Mouse (Mus musculus): ENCODE data around the gene Comt.

Comt gene

DNA sequence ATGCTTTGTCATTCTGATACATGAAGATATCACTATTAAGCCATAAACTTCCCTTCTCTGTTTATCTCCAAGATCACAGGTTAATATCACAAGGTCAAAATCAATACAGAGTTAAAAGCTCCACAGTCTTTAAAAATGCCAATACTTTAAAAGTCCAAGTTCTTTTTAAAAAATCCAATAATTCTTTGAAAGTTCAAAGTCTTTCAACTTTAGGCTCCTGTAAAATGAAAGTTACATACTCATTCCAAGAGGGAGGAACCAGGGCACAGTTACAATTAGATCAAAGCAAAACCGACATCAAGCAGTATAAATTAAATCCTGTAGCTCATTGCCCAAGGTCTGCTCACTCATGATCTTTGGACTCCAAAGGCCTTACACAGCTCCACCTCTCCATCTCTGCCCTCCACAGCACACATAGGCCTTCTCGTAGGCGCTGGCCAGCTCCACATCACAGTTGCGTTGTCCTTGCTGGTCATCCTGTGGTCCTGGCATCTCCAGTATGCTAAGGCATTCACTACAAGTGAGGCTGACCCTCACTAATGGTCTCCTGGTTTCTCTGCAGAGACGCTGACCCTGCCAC, 6.8 kb upstream of the Comt start:
- no peak for DNase-seq

DNA sequence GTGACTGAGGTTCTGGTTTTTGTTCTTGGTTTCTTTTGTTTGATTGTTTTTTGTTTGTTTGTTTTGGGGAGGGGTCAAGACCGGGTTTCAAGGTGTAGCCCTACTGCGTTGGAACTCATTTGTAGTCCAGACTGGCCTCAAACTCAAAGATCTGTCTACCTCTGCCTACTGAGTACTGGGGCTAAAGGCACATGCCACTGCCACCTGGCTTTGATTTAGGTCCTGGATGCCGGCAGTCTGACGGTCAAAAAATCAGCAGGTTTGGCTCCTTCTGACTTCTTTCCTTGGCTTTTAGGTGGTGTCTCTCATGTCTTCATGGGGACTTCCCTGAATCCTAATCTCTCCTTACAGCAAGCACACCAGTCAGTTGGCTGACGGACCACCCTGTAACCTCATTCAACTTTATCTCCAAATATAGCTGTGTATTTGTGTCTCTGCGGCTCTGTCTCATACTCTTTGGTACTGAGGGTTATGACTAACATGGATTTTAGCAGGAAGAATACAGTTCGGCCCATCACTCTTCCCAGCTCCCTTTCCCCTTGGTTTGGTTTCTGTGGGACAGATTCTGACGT, 4.1 kb upstream of the Comt start:
- DNase-seq: no peak

DNA sequence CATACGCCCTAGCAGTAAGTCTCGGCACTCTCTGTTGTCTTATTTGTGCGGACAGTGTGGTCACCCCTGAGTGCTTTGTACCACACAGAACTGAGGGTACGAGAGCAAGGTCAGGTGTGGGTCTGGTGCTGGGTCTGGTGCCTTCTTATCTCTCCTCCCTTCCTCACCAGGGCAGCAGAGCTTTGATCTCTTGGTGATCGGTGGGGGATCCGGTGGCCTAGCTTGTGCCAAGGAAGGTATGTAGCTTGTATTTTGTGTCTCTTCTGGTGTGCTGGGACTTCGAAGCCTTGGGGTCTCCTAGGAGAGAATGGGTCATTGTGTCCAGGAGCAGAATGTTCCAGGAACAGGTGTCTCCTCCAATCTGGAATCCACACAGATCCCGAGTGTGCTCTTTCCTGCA, 3.0 kb upstream of the Comt start:
- no peak for DNase-seq

DNA sequence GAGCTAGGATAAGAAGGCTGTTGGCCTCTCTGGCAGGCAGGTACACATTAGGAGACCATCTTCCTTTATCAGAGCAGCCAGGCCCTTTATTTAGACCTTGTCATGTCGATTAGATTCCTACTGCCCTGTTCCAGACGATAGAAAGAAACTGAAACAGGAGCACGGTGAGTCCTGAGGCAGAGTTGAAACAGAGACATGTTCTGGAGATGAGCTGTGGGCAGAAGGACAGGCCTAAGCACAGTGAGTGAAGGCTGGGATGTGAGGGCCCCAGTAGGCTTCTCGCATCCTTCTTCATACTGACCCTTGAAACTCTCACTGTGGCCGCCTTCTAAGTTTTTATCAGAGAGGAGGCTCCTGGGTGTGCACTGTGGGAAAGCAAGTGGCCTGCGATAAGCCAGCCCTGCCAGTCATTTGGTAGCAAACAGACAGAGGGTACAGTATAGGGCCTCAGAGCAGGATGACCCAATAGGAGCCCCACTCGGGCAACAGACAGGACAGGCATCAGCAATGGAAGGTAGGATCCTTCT, 1.9 kb upstream of the Comt start:
- DNase-seq: no peak

DNA sequence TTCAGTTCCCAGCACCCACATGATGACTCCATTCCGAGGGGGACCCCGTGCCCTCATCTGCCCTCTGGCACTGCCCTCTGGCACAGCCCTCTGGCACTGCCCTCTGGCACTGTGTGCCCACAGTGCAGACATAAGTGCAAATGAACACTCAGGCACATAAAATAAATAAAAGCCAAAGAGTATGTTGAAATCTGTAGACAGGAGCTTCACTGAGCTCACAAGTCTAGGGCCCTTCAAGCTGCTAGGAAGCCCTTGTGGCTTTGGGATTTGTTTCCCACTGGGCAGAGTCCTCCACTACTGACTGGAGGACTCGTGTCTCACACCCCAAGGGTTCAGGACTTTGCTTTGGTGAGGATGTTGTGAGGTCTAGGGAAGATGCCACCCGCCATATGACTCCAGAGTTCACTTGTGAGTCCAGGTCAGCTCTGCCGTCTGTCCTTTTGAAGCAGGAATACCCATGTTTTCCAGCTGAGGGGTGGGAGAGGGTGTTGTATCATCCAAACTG, 1.4 kb upstream of the Comt start:
- DNase-seq: peak; percentile 70

DNA sequence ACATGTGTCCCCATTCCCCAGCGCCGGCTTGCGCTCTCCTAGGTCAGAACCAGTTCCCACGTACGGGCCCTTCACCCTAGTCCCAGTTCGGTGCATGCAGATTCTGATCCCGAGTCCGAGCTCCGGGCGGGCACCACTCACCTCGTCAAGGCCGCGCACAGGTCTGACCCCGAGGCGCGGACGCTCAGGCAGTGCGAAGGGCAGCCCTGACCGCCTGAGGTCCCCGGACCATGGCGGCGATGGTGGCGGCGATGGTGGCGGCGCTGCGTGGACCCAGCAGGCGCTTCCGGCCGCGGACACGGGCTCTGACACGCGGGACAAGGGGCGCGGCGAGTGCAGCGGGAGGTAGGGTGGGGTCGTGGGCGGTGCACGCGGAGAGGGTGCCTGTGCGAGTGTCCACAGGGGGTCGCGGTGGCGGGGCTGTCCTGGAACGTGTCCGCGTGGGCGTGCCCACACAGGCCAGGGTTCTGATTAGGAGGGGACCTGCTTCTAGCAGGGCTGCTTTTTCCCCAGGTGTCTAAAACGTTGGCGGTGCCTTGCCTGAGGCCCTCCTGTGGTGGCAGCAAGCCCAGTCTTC, 349 bp downstream of the Comt start, which contains the start of gene Txnrd2:
TSS of gene Txnrd2 (plus strand) at position 170 of the 577 bp plus-strand sequence.
- peak; percentile 85 for DNase-seq

DNA sequence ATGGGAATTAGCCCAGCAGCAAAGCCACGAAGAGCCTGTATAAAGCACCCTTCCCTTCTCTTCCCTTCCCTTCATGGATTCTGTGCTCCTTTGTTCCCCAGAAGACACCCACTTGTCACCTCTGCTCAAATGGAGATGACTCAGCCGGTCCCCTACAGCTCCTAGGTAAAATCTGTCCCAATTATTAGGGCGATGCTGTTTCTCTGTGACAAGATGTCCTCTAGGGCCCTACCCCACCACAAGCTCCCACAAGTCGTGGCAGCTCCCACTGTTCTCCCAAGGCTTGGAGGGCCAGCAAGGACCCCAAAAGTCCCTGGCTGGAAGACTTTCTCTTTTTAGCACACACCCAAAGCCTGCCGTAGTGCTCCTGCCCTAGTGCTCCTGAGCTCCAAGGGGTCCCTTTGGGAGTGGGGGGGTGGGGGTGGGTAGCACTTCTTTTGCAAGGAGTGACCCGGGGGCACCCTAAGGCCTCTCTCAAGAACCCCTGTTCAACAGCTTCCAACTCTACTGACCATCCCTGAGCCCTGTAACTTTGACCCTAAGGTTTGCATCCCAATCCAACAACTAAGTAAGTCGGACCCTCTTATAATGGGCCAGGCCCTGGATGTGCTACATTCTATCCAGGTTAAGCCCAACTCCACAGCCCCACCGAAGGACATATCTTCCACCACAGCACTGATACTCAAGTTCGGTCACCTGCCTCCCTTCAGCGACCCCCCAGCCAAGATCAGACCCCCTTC, 1.0 kb downstream of the Comt start:
- no peak for DNase-seq

DNA sequence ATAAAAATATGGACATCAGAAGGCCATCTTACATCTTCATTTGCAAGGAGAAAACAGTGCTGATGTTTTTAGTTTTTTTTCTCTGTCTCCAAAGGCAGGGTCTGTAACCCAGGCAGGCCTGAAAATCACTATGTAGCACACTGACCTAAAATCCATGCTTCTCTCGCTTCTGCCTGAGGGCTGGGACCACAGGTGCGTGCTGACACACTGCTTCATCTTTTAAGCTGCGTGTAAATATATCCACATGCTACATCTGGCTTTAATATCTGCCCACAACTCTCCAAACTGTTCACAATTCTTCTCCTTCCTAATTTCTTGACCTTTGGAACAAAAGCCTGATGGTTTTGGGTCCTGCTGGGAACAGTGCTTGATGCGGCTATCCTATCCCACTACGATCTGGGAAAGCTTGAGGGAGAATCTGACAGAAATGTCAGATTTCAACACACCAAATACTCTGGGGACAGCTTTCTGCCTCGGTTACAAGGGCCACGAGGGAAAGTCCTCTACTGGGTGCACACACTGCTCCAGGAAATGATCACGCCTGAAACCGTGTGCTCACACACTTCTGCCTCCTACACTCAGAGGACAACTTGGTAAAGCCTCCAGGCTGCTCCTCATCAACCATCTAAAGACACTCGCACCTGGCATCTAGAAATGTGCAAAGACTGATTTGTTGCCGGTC, 2.1 kb downstream of the Comt start:
- peak; percentile 31 for DNase-seq

DNA sequence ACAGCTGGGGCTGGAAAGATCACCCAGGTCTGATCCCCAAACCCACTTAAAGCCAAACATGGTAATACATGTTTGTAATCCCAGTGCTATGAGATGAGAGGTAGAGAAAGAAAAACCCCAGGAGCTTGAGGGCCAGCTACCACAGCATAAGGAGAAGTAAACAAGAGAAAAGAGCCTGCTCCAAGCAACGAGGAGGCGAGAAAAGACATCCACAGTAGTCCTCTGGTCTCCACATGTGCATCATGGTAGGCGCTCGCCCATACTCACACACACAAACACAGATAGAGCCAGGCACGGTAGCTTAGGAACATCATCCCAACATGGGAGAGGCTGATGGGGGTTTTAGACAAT, 2.8 kb downstream of the Comt start:
- DNase-seq: no peak

DNA sequence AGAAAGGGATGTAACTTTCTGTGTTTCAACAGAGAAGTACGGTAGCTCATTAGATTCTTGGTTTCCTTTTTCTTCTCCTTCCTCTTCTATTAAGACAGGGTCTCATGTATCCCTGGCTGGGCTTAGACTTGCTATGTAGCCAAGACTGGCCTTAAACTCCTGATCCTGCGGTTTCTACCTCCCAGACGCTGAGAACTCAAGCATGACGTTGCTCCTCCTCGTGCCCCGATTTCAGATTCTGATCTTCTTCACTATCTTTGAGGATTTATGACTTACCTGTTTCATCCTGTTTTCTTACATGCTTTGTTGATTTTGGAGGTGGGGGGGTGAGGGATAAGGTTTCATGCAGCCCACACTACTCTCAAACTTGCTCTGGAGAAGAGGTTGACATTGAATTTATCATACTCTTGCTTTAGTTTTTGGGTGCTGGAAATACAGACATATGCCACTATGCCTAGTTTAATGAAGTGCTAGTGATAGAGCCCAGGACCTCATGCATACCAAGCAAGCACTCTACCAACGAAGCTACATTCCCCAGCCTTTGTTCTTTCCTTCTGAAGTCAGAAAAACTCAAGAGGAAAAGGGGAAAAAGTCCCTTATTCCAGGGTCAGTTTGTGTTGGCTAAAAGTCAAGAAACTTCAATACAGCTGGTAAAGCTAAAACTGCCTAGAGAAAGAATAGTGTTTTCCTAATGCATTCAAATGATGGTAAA, 3.3 kb downstream of the Comt start:
- peak; percentile 42 for DNase-seq

DNA sequence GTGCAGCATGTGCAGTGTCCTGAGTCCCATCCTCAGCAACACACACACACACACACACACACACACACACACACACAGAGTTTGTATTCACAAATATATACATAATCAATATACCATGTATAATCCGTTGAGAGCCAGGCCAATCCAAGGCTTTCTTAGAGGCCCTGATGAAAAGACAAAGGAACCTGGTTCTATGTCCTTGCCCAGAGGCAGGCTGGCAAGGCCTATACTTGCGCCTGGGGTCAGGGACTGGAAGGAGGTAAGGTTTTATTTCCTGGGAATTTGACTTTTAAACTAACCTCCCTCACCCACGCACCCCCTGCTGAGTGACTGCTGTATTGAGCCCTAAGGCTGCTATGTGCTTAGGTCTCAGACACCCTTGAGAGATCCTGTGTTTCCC, 6.1 kb downstream of the Comt start:
- DNase-seq: no peak

DNA sequence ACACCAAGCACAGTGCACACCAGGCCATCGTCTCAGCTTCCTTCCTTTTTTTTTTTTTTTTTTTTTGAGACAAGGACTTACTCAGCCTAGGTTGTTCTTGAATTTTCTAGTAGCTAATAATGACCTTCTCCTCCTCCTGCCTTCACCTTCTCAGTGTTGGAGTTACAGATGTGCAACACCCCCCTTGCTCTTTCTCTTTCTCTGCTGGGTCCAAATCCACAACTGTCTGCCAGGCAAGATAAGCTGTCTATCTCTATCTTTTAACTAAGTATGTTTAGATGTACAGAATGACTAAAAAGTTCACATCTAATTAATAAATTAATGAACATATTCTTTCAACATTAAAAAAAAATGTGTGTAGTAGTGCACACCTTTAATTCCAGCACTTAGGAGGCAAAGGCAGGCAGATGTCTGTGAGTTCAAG, 7.0 kb downstream of the Comt start:
- DNase-seq: no peak

DNA sequence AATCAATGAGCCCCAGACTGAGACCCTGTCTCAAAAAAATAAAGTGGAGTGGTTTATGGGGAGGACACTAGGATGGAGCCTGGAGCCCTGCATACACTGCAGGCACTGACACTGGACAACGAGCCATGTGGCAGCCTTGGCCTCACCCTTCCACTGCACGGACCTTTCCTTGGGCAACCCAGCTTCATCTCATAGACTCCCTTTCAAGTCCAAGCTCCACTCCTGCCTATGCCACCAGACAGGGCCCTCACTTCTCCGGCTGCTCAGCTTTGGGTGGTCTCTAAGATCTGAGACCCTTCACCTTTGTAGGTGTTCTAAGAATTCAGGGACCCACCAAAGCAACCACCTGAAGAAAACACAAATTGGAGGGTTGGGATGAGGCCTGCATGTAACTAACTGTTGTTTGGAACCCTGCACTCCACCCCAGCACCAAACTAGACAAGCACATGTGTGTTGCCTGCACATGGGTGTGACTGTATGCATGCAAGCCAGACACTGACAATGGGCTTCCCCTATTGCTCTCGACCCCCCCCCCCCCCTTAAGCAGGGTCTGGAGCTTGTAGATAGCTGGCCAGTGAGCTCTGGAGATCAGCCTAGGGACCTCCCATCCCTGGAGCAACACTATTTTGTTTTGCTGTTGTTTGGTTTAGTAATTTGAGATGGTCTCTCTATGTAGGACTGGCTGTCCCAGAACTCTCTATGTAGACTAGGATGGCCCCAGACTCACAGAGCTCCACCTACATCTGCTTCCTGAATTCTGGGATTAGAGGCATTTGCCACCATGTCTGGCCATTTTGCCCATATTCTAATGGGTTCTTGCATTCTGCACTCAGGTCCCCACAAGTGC, 7.7 kb downstream of the Comt start:
- DNase-seq: no peak

DNA sequence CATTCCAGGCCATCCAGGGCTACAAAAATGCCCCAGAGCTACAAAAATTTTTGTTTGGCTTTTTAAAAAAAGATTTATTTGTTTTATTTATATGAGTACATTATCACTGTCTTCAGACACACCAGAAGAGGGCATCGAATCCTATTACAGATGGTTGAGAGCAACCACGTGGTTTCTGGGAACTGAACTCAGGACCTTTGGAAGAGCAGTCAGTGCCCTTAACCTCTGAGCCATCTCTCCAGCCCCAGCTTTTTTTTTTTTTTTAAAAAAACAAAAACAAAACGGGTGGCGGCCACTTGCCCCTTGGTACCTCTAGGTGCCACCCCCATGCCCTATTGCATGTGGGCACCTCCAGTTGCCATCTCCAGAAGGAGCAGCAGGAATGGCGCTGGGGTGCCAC, 9.2 kb downstream of the Comt start:
- DNase-seq: no peak

DNA sequence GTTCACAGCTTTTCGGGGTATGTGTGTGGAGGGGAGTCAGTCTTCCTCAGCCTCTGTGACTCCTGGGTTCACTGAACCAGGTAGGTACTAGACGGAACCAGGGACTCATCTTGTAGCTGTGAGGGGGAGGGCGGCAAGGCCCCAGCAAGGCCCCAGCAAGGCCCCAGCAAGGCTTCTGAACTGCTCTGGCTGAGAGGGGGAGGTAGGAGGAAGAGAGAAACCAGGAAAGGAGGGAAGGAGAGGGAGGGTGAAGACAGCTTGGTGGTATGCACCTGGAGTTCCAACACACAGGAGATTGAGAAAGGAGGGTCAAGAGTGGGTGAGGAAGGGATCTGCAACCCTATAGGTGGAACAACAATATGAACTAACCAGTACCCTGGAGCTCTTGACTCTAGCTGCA, 9.8 kb downstream of the Comt start:
- no peak for DNase-seq

DNA sequence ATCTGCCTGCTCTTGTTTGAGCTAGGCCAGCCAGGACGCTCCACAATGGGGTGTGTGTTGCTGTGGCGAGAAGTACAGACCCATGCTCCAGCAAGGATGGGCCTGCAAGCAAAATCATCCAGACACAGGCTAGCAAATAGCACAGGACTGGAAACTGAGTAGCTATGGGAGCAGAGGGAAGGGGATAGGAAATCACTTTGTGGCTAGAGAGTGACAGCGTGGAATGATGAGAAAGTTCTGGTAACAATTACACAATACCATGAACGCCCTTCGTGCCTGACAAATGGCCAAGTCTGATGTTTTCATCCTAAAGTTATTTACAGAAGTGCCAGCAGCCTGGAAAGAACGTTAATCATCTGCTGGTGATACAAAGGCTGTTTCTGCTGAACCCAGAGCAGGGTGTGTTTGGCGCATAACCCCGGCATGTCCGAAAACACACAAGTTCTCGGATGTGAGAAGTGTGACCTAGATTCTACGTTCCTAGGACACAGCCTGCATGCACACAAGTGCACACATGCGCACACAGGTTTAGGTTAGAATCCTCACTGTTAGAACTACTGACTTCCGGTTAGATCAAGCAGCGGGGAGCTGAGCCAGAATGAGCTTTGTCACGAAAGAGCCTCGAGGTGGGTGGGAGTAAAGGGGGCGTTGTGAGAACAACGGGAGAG, 10.4 kb downstream of the Comt start:
- DNase-seq: peak; percentile 85

DNA sequence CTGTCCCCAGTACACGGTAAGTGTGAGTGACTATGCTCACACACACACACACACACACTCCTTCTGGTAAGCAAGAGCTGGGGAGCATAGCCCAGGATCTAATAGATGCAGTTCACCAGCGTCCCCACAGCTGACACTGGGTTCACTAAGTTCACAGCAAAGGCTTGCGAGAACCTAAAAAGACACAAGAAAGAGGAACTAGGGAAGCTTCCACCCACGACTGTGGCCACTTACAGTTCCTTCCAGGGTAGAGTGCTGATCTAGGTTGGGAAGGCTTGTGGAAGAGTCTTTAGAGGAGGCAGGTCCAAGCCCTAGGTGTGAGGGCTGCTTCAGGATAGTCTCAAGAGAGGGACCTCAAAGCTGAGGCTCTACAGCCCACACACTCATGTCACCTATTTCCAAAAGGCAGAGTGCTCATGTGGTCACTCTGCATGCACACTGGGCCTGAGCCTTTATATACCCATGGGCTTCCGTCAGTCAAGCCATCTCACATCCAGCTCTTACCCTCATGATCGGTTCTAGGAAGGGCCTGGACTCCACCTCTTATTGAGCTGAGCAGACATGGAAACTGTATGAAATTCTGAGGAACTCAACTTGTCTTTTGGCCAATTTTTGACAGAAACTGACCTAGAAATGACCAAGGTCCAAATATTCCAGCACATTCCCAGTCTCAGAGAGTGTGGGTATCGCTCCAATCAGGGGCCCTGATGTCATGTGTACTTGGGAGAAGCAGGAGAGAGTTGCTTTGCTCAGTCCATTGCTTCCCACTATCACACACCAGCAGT, 13.4 kb downstream of the Comt start:
- peak; percentile 65 for DNase-seq

DNA sequence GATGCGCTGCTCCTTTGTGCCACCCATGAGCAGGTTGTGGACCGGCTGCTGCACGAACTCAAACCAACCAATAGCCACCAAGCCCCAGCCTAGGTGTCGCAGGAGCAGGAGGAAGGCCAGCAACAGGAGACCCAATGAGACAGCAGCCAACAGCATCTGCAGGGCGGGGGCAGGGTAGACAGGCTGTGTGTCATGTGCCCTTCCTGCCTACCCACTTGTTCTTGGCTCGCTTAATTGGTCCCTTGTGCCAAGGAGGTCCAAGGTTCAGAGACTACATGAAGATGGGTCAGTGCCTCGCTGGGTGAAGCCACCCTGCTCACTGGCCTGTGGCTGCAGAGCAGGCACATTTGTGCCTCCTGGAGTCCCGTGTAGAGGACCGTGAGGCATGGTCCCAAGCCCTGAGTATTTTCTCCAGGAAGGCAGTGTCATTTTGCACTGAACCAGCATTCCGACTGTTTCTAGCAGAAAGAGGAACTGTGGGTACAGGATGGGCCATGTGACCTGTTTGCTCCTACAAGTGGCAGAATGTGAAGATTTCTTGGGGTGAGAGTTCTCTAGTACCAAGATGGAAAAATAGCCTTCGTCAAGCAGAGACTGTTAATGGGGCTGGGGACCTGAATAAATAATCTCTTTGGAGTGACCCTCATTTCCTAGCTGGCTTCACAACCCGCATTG, 14.7 kb downstream of the Comt start:
- DNase-seq: peak; percentile 71

DNA sequence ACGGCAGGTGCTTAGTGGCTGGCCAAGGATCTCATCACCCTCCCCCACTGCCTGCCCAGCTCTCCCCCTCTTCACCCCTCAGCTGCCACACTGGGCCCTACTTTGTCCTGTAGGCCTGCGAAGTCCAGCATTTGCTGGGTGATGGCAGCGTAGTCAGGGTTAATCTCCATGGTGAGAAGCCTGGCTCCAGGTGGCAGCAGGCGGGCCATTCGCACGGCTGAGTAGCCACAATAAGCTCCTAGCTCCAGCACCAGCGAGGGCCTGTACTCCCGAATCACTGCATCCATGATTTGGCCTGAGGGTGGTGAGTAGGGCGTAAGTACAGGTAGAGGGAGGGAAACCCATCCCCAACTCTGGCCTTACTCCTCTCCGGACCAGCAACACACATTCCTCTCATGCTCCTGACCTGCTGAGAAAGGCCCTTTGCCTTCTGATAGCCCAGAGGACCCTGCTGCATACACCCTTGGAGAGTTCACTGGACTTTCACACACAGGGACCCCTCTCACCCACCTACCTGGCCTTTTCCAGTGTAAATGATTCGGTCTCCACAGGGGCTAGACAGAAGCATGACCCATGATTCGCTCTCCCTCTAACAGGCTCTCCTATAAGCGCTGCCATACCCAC, 15.5 kb downstream of the Comt start:
- no peak for DNase-seq
